Mouse (Mus musculus) myocyte (in vitro differentiated cells): Measurements from ENCODE around the gene Crybg1. TPM values are rescaled to one million over a fixed set of nuclear protein-coding genes. Genes with fewer than 3 reads are reported as not detected.
"Not testable (repeated sequence)": the region's sequence is repeated elsewhere in the genome, so short reads cannot be mapped to it uniquely, and the experiment has no call there.

Source experiments
- H3K27me3 ChIP-seq: one replicate; pipeline ENCODE4 v1.6.1; 2011; ENCODE audit not compliant: control insufficient read depth, insufficient read depth, insufficient read length
- H3K36me3 ChIP-seq: one replicate; pipeline ENCODE4 v1.6.1; 2011; ENCODE audit not compliant: control insufficient read depth, insufficient read depth
- H3K4me2 ChIP-seq: one replicate; pipeline ENCODE4 v1.6.1; 2011; ENCODE audit warnings: low read depth, control low read depth
- H3K4me3 ChIP-seq: one replicate; pipeline ENCODE4 v1.5.1; 2011; ENCODE audit warnings: mild to moderate bottlenecking, control low read depth, moderate library complexity
- H3K79me2 ChIP-seq: one replicate; pipeline ENCODE4 v1.6.1; 2011; ENCODE audit not compliant: control insufficient read depth, insufficient read depth
- H3ac ChIP-seq: one replicate; pipeline ENCODE4 v1.6.1; 2011; ENCODE audit not compliant: control insufficient read depth, insufficient read length
- CEBPB ChIP-seq: IDR thresholded peaks from 2 replicates; pipeline ENCODE4 v1.6.1; 2011; ENCODE audit warnings: mild to moderate bottlenecking, moderate library complexity; ENCODE audit not compliant: poor library complexity, insufficient read depth, severe bottlenecking
- E2F4 ChIP-seq: IDR thresholded peaks from one replicate; pipeline ENCODE4 v1.6.1; 2011; ENCODE audit warnings: mild to moderate bottlenecking, control low read depth, moderate library complexity; ENCODE audit not compliant: insufficient read depth
- MAX ChIP-seq: IDR thresholded peaks from one replicate; pipeline ENCODE4 v1.6.1; 2011; ENCODE audit warnings: low read depth, mild to moderate bottlenecking, control low read depth
- MYOD1 ChIP-seq, 3 experiments: IDR thresholded peaks; one replicate each; pipeline ENCODE4 v1.6.1; 2011; ENCODE audit warnings: control low read depth in 2 of 3, low read depth in 2 of 3, mild to moderate bottlenecking in 2 of 3, moderate library complexity in 1 of 3; ENCODE audit not compliant: insufficient read length in 2 of 3, control insufficient read depth in 1 of 3
- MYOG ChIP-seq, 3 experiments: IDR thresholded peaks; one replicate each; pipeline ENCODE4 v1.6.1; 2011; ENCODE audit warnings: control low read depth in 2 of 3, low read depth in 2 of 3, mild to moderate bottlenecking in 2 of 3; ENCODE audit not compliant: insufficient read length in 2 of 3, control insufficient read depth in 1 of 3, insufficient read depth in 1 of 3
- POLR2A ChIP-seq: IDR thresholded peaks from one replicate; pipeline ENCODE4 v1.6.1; 2011; ENCODE audit warnings: low read depth, mild to moderate bottlenecking, control low read depth, moderate library complexity; ENCODE audit not compliant: insufficient read length
- POLR2AphosphoS2 ChIP-seq: IDR thresholded peaks from one replicate; pipeline ENCODE4 v1.6.1; 2011; ENCODE audit warnings: low read depth, control low read depth; ENCODE audit not compliant: insufficient read length
- REST ChIP-seq: IDR thresholded peaks from one replicate; pipeline ENCODE4 v1.6.1; 2011; ENCODE audit warnings: mild to moderate bottlenecking, control low read depth, moderate library complexity; ENCODE audit not compliant: insufficient read depth, insufficient read length
- SRF ChIP-seq: IDR thresholded peaks from one replicate; pipeline ENCODE4 v1.6.1; 2011; ENCODE audit warnings: low read depth; ENCODE audit not compliant: control insufficient read depth, insufficient read length
- TCF12 ChIP-seq: IDR thresholded peaks from one replicate; pipeline ENCODE4 v1.6.1; 2011; ENCODE audit warnings: mild to moderate bottlenecking, control low read depth; ENCODE audit not compliant: poor library complexity, insufficient read depth, severe bottlenecking
- TCF3 ChIP-seq: IDR thresholded peaks from one replicate; pipeline ENCODE4 v1.6.1; 2011; ENCODE audit warnings: low read depth, control low read depth; ENCODE audit not compliant: insufficient read length
- USF1 ChIP-seq: IDR thresholded peaks from one replicate; pipeline ENCODE4 v1.6.1; 2011; ENCODE audit warnings: low read depth, mild to moderate bottlenecking, control low read depth, moderate library complexity
- polyA plus RNA-seq: library from polyadenylated mRNA; unstranded; fragments of >200 nt; fragmentation: generic; extraction: Trizol; gene quantifications from one replicate; pipeline ENCODE4 v1.2.1, GENCODE M21; 2012; ENCODE audit warnings: missing spikeins

Gene Crybg1
- polyA plus RNA-seq, 1 experiment: 3.7 TPM

DNA sequence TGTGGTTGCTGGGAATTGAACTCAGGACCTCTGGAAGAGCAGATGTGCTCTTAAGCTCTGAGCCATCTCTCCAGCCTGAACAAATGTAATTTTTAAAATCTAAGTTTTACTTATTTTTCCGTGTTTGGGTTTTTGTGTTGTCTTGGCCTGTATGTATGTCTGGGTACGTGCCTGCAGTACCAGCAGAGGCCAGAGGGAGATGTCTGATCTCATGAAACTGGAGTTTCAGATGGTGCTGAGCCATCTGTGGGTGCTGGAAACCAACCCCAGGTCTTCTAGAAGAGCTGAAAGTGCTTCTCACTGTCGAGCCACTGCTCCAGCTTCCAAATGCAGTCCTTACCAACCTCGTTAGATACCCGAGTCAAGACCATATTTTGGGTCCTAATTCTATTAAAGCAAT, 157.4 kb downstream of the Crybg1 start:
- Histone ChIP-seq H3K27me3 (no peaks in the 10 kb centered on the region), H3K4me2 (no peak overlapping the region), H3ac (no peak overlapping the region), H3K36me3 (peaks cover 5% of the 10 kb centered on the region), H3K79me2 (no peaks in the 10 kb centered on the region), H3K4me3 (no peak overlapping the region)
- TF ChIP-seq REST (no peak), SRF (no peak)

DNA sequence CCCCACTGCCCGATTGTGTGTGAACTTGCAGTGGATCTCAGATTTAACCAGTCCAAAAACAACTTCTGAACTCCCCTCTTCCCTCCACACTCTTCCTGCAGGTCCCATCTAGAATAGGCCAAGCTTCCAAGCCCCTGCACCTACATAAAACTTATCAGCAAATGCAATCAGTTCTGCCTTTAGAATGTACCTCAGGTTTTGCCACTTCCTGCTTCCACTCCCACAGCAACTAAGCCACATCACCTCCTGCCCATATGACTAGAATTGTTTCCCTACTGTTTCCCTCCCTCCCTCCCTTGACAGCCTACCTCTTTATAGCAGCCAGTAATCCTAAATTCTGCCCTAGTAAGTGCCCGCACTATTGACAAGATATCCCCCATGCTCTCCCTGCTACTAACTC, 164.8 kb downstream of the Crybg1 start:
- Histone ChIP-seq H3K36me3 (peaks cover 3% of the 10 kb centered on the region), H3K4me3 (no peak overlapping the region), H3K79me2 (no peaks in the 10 kb centered on the region), H3K27me3 (no peaks in the 10 kb centered on the region), H3ac (no peak overlapping the region), H3K4me2 (no peak overlapping the region)
- no peak for TF ChIP-seq POLR2A
- TF ChIP-seq E2F4: no peak
- no peak for TF ChIP-seq SRF
- TF ChIP-seq TCF3: no peak
- no peak for TF ChIP-seq USF1
- no peak for TF ChIP-seq MYOG (IDR thresholded peaks at IDR 0.05; ENCODE audit: control insufficient read depth in 1 of 3, insufficient read depth in 1 of 3, insufficient read length in 2 of 3, low read depth in 2 of 3)
- no peak for TF ChIP-seq MAX
- TF ChIP-seq TCF12: no peak
- TF ChIP-seq POLR2AphosphoS2: no peak
- TF ChIP-seq REST: no peak
- no peak for TF ChIP-seq CEBPB
- no peak for TF ChIP-seq MYOD1 (IDR thresholded peaks at IDR 0.05; ENCODE audit: control insufficient read depth in 1 of 3, insufficient read length in 2 of 3, low read depth in 2 of 3)

DNA sequence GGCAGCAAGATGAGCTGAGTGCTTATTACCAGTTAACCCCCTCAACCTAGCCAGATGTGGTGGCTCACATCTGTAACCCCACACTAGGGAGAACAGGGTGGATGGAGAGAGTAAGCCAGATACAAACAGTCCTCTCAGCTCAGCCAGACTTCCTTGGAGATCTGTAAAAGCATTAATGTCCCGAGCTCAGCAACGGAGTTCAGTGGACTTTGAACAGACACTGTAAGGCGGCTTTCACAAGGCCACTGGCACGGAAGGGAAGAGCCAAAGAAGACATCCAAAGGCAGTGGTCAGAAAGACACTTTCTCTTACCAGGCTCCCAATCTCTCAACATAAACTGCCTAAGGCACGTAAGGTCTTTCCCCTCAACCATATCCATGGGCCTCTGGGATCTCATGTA, 165.4 kb downstream of the Crybg1 start:
- H3K79me2 ChIP-seq: no peaks in the 10 kb centered on the region

DNA sequence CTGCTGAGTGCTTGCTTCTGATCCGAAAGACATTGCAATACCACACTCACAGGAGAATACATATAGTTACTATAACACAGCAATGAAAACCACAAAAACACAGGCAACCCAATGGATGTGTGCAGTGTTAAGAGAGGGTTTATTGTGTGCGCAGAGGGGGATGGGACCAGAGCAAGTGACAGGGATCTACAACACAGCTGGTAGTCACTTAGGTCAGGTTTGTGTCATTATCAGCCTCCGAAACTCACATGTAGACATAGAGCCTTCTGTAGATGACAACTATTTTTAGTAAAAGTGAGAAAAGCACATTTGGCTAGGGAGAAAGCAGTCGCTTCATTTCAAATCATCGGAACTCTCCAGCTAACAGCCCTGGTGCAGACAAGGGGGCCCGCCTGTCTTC, 166.2 kb downstream of the Crybg1 start:
- no peak overlapping the region for H3K4me2 ChIP-seq
- H3K4me3 ChIP-seq: no peak overlapping the region
- H3K36me3 ChIP-seq: peaks cover 3% of the 10 kb centered on the region
- H3ac ChIP-seq: no peak overlapping the region
- H3K79me2 ChIP-seq: no peaks in the 10 kb centered on the region
- H3K27me3 ChIP-seq: no peaks in the 10 kb centered on the region
- no peak for TF ChIP-seq E2F4
- TF ChIP-seq TCF3: no peak
- no peak for TF ChIP-seq POLR2AphosphoS2
- no peak for TF ChIP-seq REST
- no peak for TF ChIP-seq MAX
- TF ChIP-seq POLR2A: no peak
- TF ChIP-seq CEBPB: no peak
- TF ChIP-seq MYOD1 (IDR thresholded peaks at IDR 0.05; ENCODE audit: control insufficient read depth in 1 of 3, insufficient read length in 2 of 3, low read depth in 2 of 3): no peak
- TF ChIP-seq USF1: no peak
- no peak for TF ChIP-seq TCF12
- no peak for TF ChIP-seq SRF
- no peak for TF ChIP-seq MYOG (IDR thresholded peaks at IDR 0.05; ENCODE audit: control insufficient read depth in 1 of 3, insufficient read depth in 1 of 3, insufficient read length in 2 of 3, low read depth in 2 of 3)

More for the DNA sequence above, 165.4 kb downstream of the Crybg1 start:
- no peaks in the 10 kb centered on the region for H3K27me3 ChIP-seq
- TF ChIP-seq TCF3 (no peak), MAX (no peak), REST (no peak), POLR2AphosphoS2 (no peak), SRF (no peak), MYOG (IDR thresholded peaks at IDR 0.05; ENCODE audit: control insufficient read depth in 1 of 3, insufficient read depth in 1 of 3, insufficient read length in 2 of 3, low read depth in 2 of 3) (no peak), TCF12 (no peak), E2F4 (no peak), POLR2A (no peak), CEBPB (no peak), USF1 (no peak), MYOD1 (IDR thresholded peaks at IDR 0.05; ENCODE audit: control insufficient read depth in 1 of 3, insufficient read length in 2 of 3, low read depth in 2 of 3) (no peak)
- H3K36me3 ChIP-seq: peaks cover 3% of the 10 kb centered on the region
- H3ac ChIP-seq: no peak overlapping the region
- H3K4me2 ChIP-seq: no peak overlapping the region
- H3K4me3 ChIP-seq: no peak overlapping the region

DNA sequence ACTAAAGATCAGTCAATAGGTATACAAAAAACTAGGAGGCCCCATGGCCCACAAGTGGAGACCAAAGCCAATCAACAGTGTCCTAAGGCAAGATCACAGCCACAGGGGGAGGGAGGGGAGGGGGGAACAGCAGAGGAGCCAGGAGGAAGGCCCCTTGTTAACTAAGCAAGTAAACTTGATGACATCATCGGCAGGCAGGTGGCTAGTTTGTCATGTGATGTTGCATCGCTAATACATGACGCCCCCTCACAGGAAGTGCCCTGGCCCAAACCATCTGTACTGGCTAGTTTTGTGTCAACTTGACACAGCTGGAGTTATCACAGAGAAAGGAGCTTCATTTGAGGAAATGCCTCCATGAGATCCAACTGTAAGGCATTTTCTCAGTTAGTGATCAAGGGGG, 167.9 kb downstream of the Crybg1 start:
- H3K27me3 ChIP-seq, H3ac ChIP-seq, H3K4me3 ChIP-seq, H3K4me2 ChIP-seq, H3K79me2 ChIP-seq, H3K36me3 ChIP-seq: not testable (repeated sequence)
